Mouse (Mus musculus): ENCODE results near the gene Zc3h13. TPM values are rescaled to one million over a fixed set of nuclear protein-coding genes. Genes with fewer than 3 reads are reported as not detected.

The Zc3h13 gene
- polyA plus RNA-seq, 1 experiment from 2014 or later = 19.7 TPM

DNA sequence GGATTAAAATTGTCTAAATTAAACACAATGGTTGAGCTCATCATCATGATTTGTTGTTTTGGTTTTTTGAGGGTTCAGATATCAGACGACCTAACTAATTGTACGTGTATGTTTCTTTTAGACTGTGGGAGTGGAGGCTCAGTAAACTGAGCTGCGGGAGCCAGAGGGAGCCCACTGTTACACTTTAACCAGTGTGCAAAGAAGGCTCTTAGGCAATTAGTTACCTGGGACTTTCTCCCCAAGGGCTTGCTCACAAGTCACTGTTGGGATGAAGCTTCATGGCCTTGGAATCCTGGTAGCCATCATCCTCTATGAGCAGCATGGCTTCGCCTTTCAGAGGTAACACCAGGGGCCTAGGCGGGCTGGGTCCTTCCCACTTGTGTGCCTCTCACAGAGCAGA lies 42.1 kb upstream of the Zc3h13 start, which contains the start of gene Cpb2:
TSS of gene Cpb2 (plus strand) at position 201 of the 400 bp plus-strand sequence.
- DNase-seq = peak; percentile 48
- peaks cover 16% of the 10 kb centered on the region for H3K4me1 ChIP-seq (ENCODE audit: insufficient read depth)
- peak within 1 kb of the TSS; percentile 40 for H3K4me3 ChIP-seq (ENCODE audit: low read depth, low read length)
- peak within 1 kb of the TSS; percentile 78 for H3K27ac ChIP-seq (ENCODE audit: low read depth)
- peak; percentile 84 for ATAC-seq
- H3K27me3 ChIP-seq (ENCODE audit: insufficient read depth, low read length) = no peaks in the 10 kb centered on the region
- H3K9ac ChIP-seq (replicated peaks) = peak within 1 kb of the TSS; percentile 59
- peak within 1 kb of the TSS; percentile 59 for H3K4me2 ChIP-seq (ENCODE audit: low read depth, low read length)
- no peaks in the 10 kb centered on the region for H3K36me3 ChIP-seq (replicated peaks; ENCODE audit: insufficient read depth, low read length)
- no peaks in the 10 kb centered on the region for H3K9me3 ChIP-seq (ENCODE audit: low read length)
- 61% methylated on average over 5 of the region's 5 CpGs for WGBS (ENCODE audit: insufficient replicate concordance)
- TF ChIP-seq CTCF (IDR thresholded peaks at IDR 0.05; ENCODE audit: low read depth) = no peak
- TF ChIP-seq EP300 (IDR thresholded peaks at IDR 0.05; ENCODE audit: low read depth) = no peak

GRCm38 (mm10) chr14:75246024-75247000 lies 37.9 kb upstream of the Zc3h13 start:
- Histone ChIP-seq H3K27ac (ENCODE audit: low read depth) (peak overlapping the region; percentile 69; the same call in 1 of the 2 replicates), H3K4me2 (ENCODE audit: low read depth, low read length) (no peak overlapping the region), H3K4me3 (ENCODE audit: low read depth, low read length) (no peak overlapping the region), H3K4me1 (ENCODE audit: insufficient read depth) (peaks cover 11% of the 10 kb centered on the region; the same call in 1 of the 2 replicates), H3K9me3 (ENCODE audit: low read length) (no peaks in the 10 kb centered on the region), H3K9ac (replicated peaks) (no peak overlapping the region), H3K36me3 (replicated peaks; ENCODE audit: insufficient read depth, low read length) (no peaks in the 10 kb centered on the region; the same call in 1 of the 2 replicates), H3K27me3 (ENCODE audit: insufficient read depth, low read length) (no peaks in the 10 kb centered on the region)
- WGBS (ENCODE audit: insufficient replicate concordance) = 68% methylated on average over 11 of the region's 11 CpGs
- ATAC-seq (peak; percentile 38; the same call in 1 of the 2 replicates), DNase-seq (peak; percentile 45)
- TF ChIP-seq CTCF (IDR thresholded peaks at IDR 0.05; ENCODE audit: low read depth) (no peak), EP300 (IDR thresholded peaks at IDR 0.05; ENCODE audit: low read depth) (no peak)

- H3K4me3 ChIP-seq (ENCODE audit: low read depth, low read length) = no peak overlapping the region
- DNase-seq (no peak), ATAC-seq (peak; percentile 33; the same call in 1 of the 2 replicates)
- H3K36me3 ChIP-seq (replicated peaks; ENCODE audit: insufficient read depth, low read length) = no peaks in the 10 kb centered on the region; the same call in 1 of the 2 replicates
- no peaks in the 10 kb centered on the region for H3K9me3 ChIP-seq (ENCODE audit: low read length)
- peaks cover 8% of the 10 kb centered on the region; the same call in 1 of the 2 replicates for H3K4me1 ChIP-seq (ENCODE audit: insufficient read depth)
- H3K27me3 ChIP-seq (ENCODE audit: insufficient read depth, low read length) = no peaks in the 10 kb centered on the region
- 53% methylated on average over 3 of the region's 3 CpGs for whole genome bisulfite sequencing (ENCODE audit: insufficient replicate concordance)
- H3K27ac ChIP-seq (ENCODE audit: low read depth) = no peak overlapping the region
- TF ChIP-seq CTCF (IDR thresholded peaks at IDR 0.05; ENCODE audit: low read depth) = no peak
- no peak for TF ChIP-seq EP300 (IDR thresholded peaks at IDR 0.05; ENCODE audit: low read depth)
- no peak overlapping the region for H3K4me2 ChIP-seq (ENCODE audit: low read depth, low read length)
- no peak overlapping the region for H3K9ac ChIP-seq (replicated peaks)
Measured at GRCm38 (mm10) chr14:75250432-75250831, 33.7 kb upstream of the Zc3h13 start.

DNA sequence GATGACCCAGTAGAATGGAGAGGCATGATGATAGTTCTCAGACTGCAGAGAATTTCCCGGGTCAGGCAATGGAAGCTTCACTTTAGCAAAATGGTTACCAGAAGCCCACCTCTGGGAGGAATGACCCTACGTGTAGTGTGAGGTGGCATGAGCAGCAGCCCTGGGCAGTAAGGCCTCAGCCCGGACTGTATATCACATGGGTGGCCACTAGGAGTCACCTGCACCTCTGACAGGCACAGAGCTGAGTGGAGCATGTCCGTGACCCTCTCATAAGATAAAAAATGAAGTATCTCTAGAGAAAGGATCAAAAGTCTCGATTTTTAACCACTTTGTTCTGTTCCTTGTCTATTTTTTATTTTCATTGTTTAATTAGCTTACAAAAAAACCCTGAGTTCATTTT lies 27.7 kb upstream of the Zc3h13 start:
- DNase-seq = peak; percentile 22
- 43% methylated on average over 5 of the region's 5 CpGs for WGBS (ENCODE audit: insufficient replicate concordance)
- H3K27me3 ChIP-seq (ENCODE audit: insufficient read depth, low read length) = no peaks in the 10 kb centered on the region
- peaks cover 9% of the 10 kb centered on the region; the same call in 1 of the 2 replicates for H3K36me3 ChIP-seq (replicated peaks; ENCODE audit: insufficient read depth, low read length)
- H3K4me2 ChIP-seq (ENCODE audit: low read depth, low read length) = no peak overlapping the region
- H3K9ac ChIP-seq (replicated peaks) = 0 out of 2 replicates have a peak overlapping the region, but pooled peaks have one; percentile 5
- no peaks in the 10 kb centered on the region for H3K4me1 ChIP-seq (ENCODE audit: insufficient read depth)
- no peaks in the 10 kb centered on the region for H3K9me3 ChIP-seq (ENCODE audit: low read length)
- peak; percentile 50; the same call in 1 of the 2 replicates for ATAC-seq
- H3K4me3 ChIP-seq (ENCODE audit: low read depth, low read length) = no peak overlapping the region
- TF ChIP-seq EP300 (IDR thresholded peaks at IDR 0.05; ENCODE audit: low read depth) (no peak), CTCF (IDR thresholded peaks at IDR 0.05; ENCODE audit: low read depth) (peak; percentile 54)
- H3K27ac ChIP-seq (ENCODE audit: low read depth) = no peak overlapping the region

DNA sequence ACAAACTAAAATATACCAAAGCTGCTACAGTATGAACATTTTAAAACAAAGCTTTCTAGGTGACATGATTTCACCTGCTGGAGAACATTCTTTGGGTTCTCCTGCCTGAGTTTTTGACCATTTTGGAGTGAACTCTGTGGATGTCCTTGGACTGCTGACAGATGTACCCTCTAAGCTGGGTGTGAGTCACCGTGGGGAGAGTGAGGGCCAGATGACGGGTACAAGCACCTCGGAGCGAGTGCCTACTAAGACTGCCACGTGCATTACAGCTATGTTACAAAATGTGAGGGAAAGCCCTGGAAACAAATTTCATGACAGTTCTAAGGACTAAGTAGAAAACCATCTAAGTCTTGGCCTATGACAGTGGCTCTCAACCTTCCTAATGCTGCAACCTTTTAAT lies 14.6 kb upstream of the Zc3h13 start:
- DNase-seq = no peak
- TF ChIP-seq CTCF (IDR thresholded peaks at IDR 0.05; ENCODE audit: low read depth) = no peak

GRCm38 (mm10) chr14:75279716-75280115 lies 4.5 kb upstream of the Zc3h13 start:
- TF ChIP-seq EP300 (IDR thresholded peaks at IDR 0.05; ENCODE audit: low read depth) = no peak
- TF ChIP-seq CTCF (IDR thresholded peaks at IDR 0.05; ENCODE audit: low read depth) = no peak
- 84% methylated on average over 6 of the region's 6 CpGs for WGBS (ENCODE audit: insufficient replicate concordance)
- H3K4me3 ChIP-seq (ENCODE audit: low read depth, low read length) = no peak overlapping the region
- no peak overlapping the region for H3K4me2 ChIP-seq (ENCODE audit: low read depth, low read length)
- peaks cover 6% of the 10 kb centered on the region for H3K4me1 ChIP-seq (ENCODE audit: insufficient read depth)
- no peaks in the 10 kb centered on the region for H3K27me3 ChIP-seq (ENCODE audit: insufficient read depth, low read length)
- H3K9me3 ChIP-seq (ENCODE audit: low read length) = no peaks in the 10 kb centered on the region
- DNase-seq = no peak
- no peak for ATAC-seq
- H3K9ac ChIP-seq (replicated peaks) = no peak overlapping the region
- H3K27ac ChIP-seq (ENCODE audit: low read depth) = no peak overlapping the region
- H3K36me3 ChIP-seq (replicated peaks; ENCODE audit: insufficient read depth, low read length) = no peaks in the 10 kb centered on the region; the same call in 1 of the 2 replicates

More for the DNA sequence above, 14.6 kb upstream of the Zc3h13 start:
- no peak overlapping the region for H3K4me2 ChIP-seq (ENCODE audit: low read depth, low read length)
- ATAC-seq = no peak
- no peak overlapping the region for H3K4me3 ChIP-seq (ENCODE audit: low read depth, low read length)
- H3K4me1 ChIP-seq (ENCODE audit: insufficient read depth) = no peaks in the 10 kb centered on the region
- WGBS (ENCODE audit: insufficient replicate concordance) = 71% methylated on average over 5 of the region's 5 CpGs
- no peak overlapping the region for H3K9ac ChIP-seq (replicated peaks)
- H3K9me3 ChIP-seq (ENCODE audit: low read length) = no peaks in the 10 kb centered on the region
- no peaks in the 10 kb centered on the region for H3K27me3 ChIP-seq (ENCODE audit: insufficient read depth, low read length)
- H3K27ac ChIP-seq (ENCODE audit: low read depth) = no peak overlapping the region
- peaks cover 13% of the 10 kb centered on the region; the same call in 1 of the 2 replicates for H3K36me3 ChIP-seq (replicated peaks; ENCODE audit: insufficient read depth, low read length)
